Mouse (Mus musculus): ENCODE data around the gene Slc30a1.

GRCm38 (mm10) chr1:191952733-191953335 lies 46.3 kb downstream of the Slc30a1 start:
- TF ChIP-seq CTCF (IDR thresholded peaks at IDR 0.05; ENCODE audit: low read depth, low read length) (no peak), POLR2A (IDR thresholded peaks at IDR 0.05; ENCODE audit: insufficient read depth, low read length) (no peak)

Data from ES-Bruce4 (cell line).